Mouse (Mus musculus): ENCODE results near the gene Tmem39a. TPM values are rescaled to one million over a fixed set of nuclear protein-coding genes. Genes with fewer than 3 reads are reported as not detected.

Tmem39a gene
- polyA plus RNA-seq, 1 experiment, result 36.8 TPM

DNA sequence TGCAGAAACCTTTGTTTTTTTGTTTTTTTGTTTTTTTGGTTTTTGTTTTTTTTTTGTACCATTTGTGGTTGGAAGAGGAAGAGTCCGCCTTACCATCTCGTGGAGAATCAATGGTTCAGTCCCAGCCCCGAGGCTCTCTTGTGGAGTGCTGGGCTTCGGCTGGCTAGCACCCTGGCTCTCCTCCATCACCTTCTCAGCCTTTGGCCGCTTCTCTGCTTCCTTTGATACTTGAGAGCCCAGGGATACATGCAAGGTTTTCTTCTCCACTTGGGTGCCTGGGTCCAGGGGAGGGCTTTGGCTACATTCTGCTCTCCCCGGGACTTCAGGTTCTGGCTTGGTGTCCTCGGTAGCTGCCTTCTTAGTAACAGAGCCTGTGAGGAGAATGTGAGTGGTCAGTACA, 48.0 kb downstream of the Tmem39a start:
- TF ChIP-seq REST (IDR thresholded peaks at IDR 0.05; ENCODE audit: insufficient read depth, insufficient read length), result no peak
- no peak for TF ChIP-seq POLR2A (IDR thresholded peaks at IDR 0.05; ENCODE audit: insufficient read length, low read depth)
- no peak for TF ChIP-seq SRF (IDR thresholded peaks at IDR 0.05; ENCODE audit: control insufficient read depth, insufficient read length, low read depth)
- TF ChIP-seq MAX (IDR thresholded peaks at IDR 0.05; ENCODE audit: low read depth), result no peak
- no peak for TF ChIP-seq TCF3 (IDR thresholded peaks at IDR 0.05; ENCODE audit: insufficient read length, low read depth)
- TF ChIP-seq MYOG (IDR thresholded peaks at IDR 0.05; ENCODE audit: control insufficient read depth in 1 of 3, insufficient read depth in 1 of 3, insufficient read length in 2 of 3, low read depth in 2 of 3), result no peak
- no peak for TF ChIP-seq E2F4 (IDR thresholded peaks at IDR 0.05; ENCODE audit: insufficient read depth)
- TF ChIP-seq CEBPB (IDR thresholded peaks at IDR 0.05; ENCODE audit: insufficient read depth, poor library complexity, severe bottlenecking), result no peak
- TF ChIP-seq POLR2AphosphoS2 (IDR thresholded peaks at IDR 0.05; ENCODE audit: insufficient read length, low read depth), result no peak
- TF ChIP-seq TCF12 (IDR thresholded peaks at IDR 0.05; ENCODE audit: insufficient read depth, poor library complexity, severe bottlenecking), result no peak
- no peak for TF ChIP-seq MYOD1 (IDR thresholded peaks at IDR 0.05; ENCODE audit: control insufficient read depth in 1 of 3, insufficient read length in 2 of 3, low read depth in 2 of 3)
- TF ChIP-seq USF1 (IDR thresholded peaks at IDR 0.05; ENCODE audit: low read depth), result no peak
- no peak overlapping the region for H3ac ChIP-seq (ENCODE audit: control insufficient read depth, insufficient read length)
- peaks cover 11% of the 10 kb centered on the region for H3K36me3 ChIP-seq (ENCODE audit: control insufficient read depth, insufficient read depth)
- H3K4me3 ChIP-seq, result no peak overlapping the region
- H3K79me2 ChIP-seq (ENCODE audit: control insufficient read depth, insufficient read depth), result no peaks in the 10 kb centered on the region
- no peaks in the 10 kb centered on the region for H3K27me3 ChIP-seq (ENCODE audit: control insufficient read depth, insufficient read depth, insufficient read length)
- no peak overlapping the region for H3K4me2 ChIP-seq (ENCODE audit: low read depth)

GRCm38 (mm10) chr16:38608687-38609086, 50.2 kb downstream of the Tmem39a start:
- Histone ChIP-seq H3K79me2 (ENCODE audit: control insufficient read depth, insufficient read depth) (no peaks in the 10 kb centered on the region), H3K27me3 (ENCODE audit: control insufficient read depth, insufficient read depth, insufficient read length) (no peaks in the 10 kb centered on the region), H3K4me3 (no peak overlapping the region), H3K4me2 (ENCODE audit: low read depth) (no peak overlapping the region), H3K36me3 (ENCODE audit: control insufficient read depth, insufficient read depth) (peaks cover 9% of the 10 kb centered on the region), H3ac (ENCODE audit: control insufficient read depth, insufficient read length) (no peak overlapping the region)
- TF ChIP-seq MYOG (IDR thresholded peaks at IDR 0.05; ENCODE audit: control insufficient read depth in 1 of 3, insufficient read depth in 1 of 3, insufficient read length in 2 of 3, low read depth in 2 of 3), result no peak
- TF ChIP-seq CEBPB (IDR thresholded peaks at IDR 0.05; ENCODE audit: insufficient read depth, poor library complexity, severe bottlenecking), result no peak
- TF ChIP-seq TCF3 (IDR thresholded peaks at IDR 0.05; ENCODE audit: insufficient read length, low read depth), result no peak
- no peak for TF ChIP-seq USF1 (IDR thresholded peaks at IDR 0.05; ENCODE audit: low read depth)
- no peak for TF ChIP-seq TCF12 (IDR thresholded peaks at IDR 0.05; ENCODE audit: insufficient read depth, poor library complexity, severe bottlenecking)
- no peak for TF ChIP-seq SRF (IDR thresholded peaks at IDR 0.05; ENCODE audit: control insufficient read depth, insufficient read length, low read depth)

GRCm38 (mm10) chr16:38609092-38609491, 50.6 kb downstream of the Tmem39a start:
- H3ac ChIP-seq (ENCODE audit: control insufficient read depth, insufficient read length), result no peak overlapping the region
- TF ChIP-seq CEBPB (IDR thresholded peaks at IDR 0.05; ENCODE audit: insufficient read depth, poor library complexity, severe bottlenecking), result no peak
- no peak for TF ChIP-seq REST (IDR thresholded peaks at IDR 0.05; ENCODE audit: insufficient read depth, insufficient read length)
- TF ChIP-seq POLR2A (IDR thresholded peaks at IDR 0.05; ENCODE audit: insufficient read length, low read depth), result no peak
- no peak for TF ChIP-seq SRF (IDR thresholded peaks at IDR 0.05; ENCODE audit: control insufficient read depth, insufficient read length, low read depth)
- TF ChIP-seq TCF12 (IDR thresholded peaks at IDR 0.05; ENCODE audit: insufficient read depth, poor library complexity, severe bottlenecking), result no peak
- no peak for TF ChIP-seq POLR2AphosphoS2 (IDR thresholded peaks at IDR 0.05; ENCODE audit: insufficient read length, low read depth)
- TF ChIP-seq MAX (IDR thresholded peaks at IDR 0.05; ENCODE audit: low read depth), result no peak
- no peak for TF ChIP-seq MYOD1 (IDR thresholded peaks at IDR 0.05; ENCODE audit: control insufficient read depth in 1 of 3, insufficient read length in 2 of 3, low read depth in 2 of 3)
- no peak for TF ChIP-seq USF1 (IDR thresholded peaks at IDR 0.05; ENCODE audit: low read depth)
- TF ChIP-seq MYOG (IDR thresholded peaks at IDR 0.05; ENCODE audit: control insufficient read depth in 1 of 3, insufficient read depth in 1 of 3, insufficient read length in 2 of 3, low read depth in 2 of 3), result no peak
- no peak for TF ChIP-seq E2F4 (IDR thresholded peaks at IDR 0.05; ENCODE audit: insufficient read depth)
- TF ChIP-seq TCF3 (IDR thresholded peaks at IDR 0.05; ENCODE audit: insufficient read length, low read depth), result no peak
- H3K4me3 ChIP-seq, result no peak overlapping the region
- no peaks in the 10 kb centered on the region for H3K27me3 ChIP-seq (ENCODE audit: control insufficient read depth, insufficient read depth, insufficient read length)
- H3K79me2 ChIP-seq (ENCODE audit: control insufficient read depth, insufficient read depth), result no peaks in the 10 kb centered on the region
- H3K4me2 ChIP-seq (ENCODE audit: low read depth), result no peak overlapping the region
- peaks cover 13% of the 10 kb centered on the region for H3K36me3 ChIP-seq (ENCODE audit: control insufficient read depth, insufficient read depth)

GRCm38 (mm10) chr16:38612646-38613045, 54.1 kb downstream of the Tmem39a start:
- TF ChIP-seq MAX (IDR thresholded peaks at IDR 0.05; ENCODE audit: low read depth) (no peak), SRF (IDR thresholded peaks at IDR 0.05; ENCODE audit: control insufficient read depth, insufficient read length, low read depth) (no peak), POLR2A (IDR thresholded peaks at IDR 0.05; ENCODE audit: insufficient read length, low read depth) (no peak), TCF3 (IDR thresholded peaks at IDR 0.05; ENCODE audit: insufficient read length, low read depth) (no peak), E2F4 (IDR thresholded peaks at IDR 0.05; ENCODE audit: insufficient read depth) (no peak), POLR2AphosphoS2 (IDR thresholded peaks at IDR 0.05; ENCODE audit: insufficient read length, low read depth) (no peak), MYOG (IDR thresholded peaks at IDR 0.05; ENCODE audit: control insufficient read depth in 1 of 3, insufficient read depth in 1 of 3, insufficient read length in 2 of 3, low read depth in 2 of 3) (no peak), MYOD1 (IDR thresholded peaks at IDR 0.05; ENCODE audit: control insufficient read depth in 1 of 3, insufficient read length in 2 of 3, low read depth in 2 of 3) (no peak), TCF12 (IDR thresholded peaks at IDR 0.05; ENCODE audit: insufficient read depth, poor library complexity, severe bottlenecking) (no peak), USF1 (IDR thresholded peaks at IDR 0.05; ENCODE audit: low read depth) (no peak)
- H3ac ChIP-seq (ENCODE audit: control insufficient read depth, insufficient read length), result no peak overlapping the region
- no peak overlapping the region for H3K4me2 ChIP-seq (ENCODE audit: low read depth)
- H3K4me3 ChIP-seq, result no peak overlapping the region
- no peaks in the 10 kb centered on the region for H3K79me2 ChIP-seq (ENCODE audit: control insufficient read depth, insufficient read depth)
- H3K36me3 ChIP-seq (ENCODE audit: control insufficient read depth, insufficient read depth), result peaks cover 12% of the 10 kb centered on the region
- no peaks in the 10 kb centered on the region for H3K27me3 ChIP-seq (ENCODE audit: control insufficient read depth, insufficient read depth, insufficient read length)

DNA sequence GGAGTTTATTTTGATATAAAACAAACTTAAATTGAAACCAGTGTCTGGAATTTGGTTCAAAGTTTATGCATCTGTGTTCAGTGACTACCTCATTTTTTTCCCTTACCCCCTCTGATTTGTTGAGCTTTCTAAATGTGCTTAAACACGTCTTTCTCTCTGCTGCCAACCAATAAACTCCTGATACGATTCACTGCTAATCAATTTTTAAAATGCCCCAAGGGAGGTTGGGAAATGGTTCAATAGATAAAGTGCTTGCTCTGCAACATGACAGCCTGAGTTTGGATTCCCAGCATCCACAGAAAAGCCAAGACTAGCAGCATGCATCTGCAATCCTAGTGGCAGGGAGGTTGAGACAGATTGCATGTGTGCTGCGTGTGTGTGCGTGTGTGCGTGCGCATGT, 55.1 kb downstream of the Tmem39a start:
- Histone ChIP-seq H3K36me3 (ENCODE audit: control insufficient read depth, insufficient read depth) (peaks cover 13% of the 10 kb centered on the region), H3K79me2 (ENCODE audit: control insufficient read depth, insufficient read depth) (no peaks in the 10 kb centered on the region), H3ac (ENCODE audit: control insufficient read depth, insufficient read length) (no peak overlapping the region), H3K27me3 (ENCODE audit: control insufficient read depth, insufficient read depth, insufficient read length) (no peaks in the 10 kb centered on the region), H3K4me2 (ENCODE audit: low read depth) (no peak overlapping the region), H3K4me3 (no peak overlapping the region)
- TF ChIP-seq E2F4 (IDR thresholded peaks at IDR 0.05; ENCODE audit: insufficient read depth) (no peak), USF1 (IDR thresholded peaks at IDR 0.05; ENCODE audit: low read depth) (no peak), POLR2A (IDR thresholded peaks at IDR 0.05; ENCODE audit: insufficient read length, low read depth) (no peak), TCF3 (IDR thresholded peaks at IDR 0.05; ENCODE audit: insufficient read length, low read depth) (no peak), TCF12 (IDR thresholded peaks at IDR 0.05; ENCODE audit: insufficient read depth, poor library complexity, severe bottlenecking) (no peak), MAX (IDR thresholded peaks at IDR 0.05; ENCODE audit: low read depth) (no peak), REST (IDR thresholded peaks at IDR 0.05; ENCODE audit: insufficient read depth, insufficient read length) (no peak), SRF (IDR thresholded peaks at IDR 0.05; ENCODE audit: control insufficient read depth, insufficient read length, low read depth) (no peak), MYOD1 (IDR thresholded peaks at IDR 0.05; ENCODE audit: control insufficient read depth in 1 of 3, insufficient read length in 2 of 3, low read depth in 2 of 3) (no peak), CEBPB (IDR thresholded peaks at IDR 0.05; ENCODE audit: insufficient read depth, poor library complexity, severe bottlenecking) (no peak)

All from myocyte (in vitro differentiated cells).